Mouse (Mus musculus) megakaryocyte, embryonic 14.5 days (primary cell): ENCODE results near the gene Tal1.

Experiments used
- FLI1 ChIP-seq: IDR thresholded peaks from 2 replicates; pipeline ENCODE4 v1.6.1; 2012; ENCODE audit warnings: low read length, inconsistent platforms, mixed read lengths
- GATA1 ChIP-seq: IDR thresholded peaks from 3 replicates; pipeline ENCODE4 v1.6.1; 2012; ENCODE audit warnings: mixed read lengths, low read length, inconsistent platforms, borderline replicate concordance

DNA sequence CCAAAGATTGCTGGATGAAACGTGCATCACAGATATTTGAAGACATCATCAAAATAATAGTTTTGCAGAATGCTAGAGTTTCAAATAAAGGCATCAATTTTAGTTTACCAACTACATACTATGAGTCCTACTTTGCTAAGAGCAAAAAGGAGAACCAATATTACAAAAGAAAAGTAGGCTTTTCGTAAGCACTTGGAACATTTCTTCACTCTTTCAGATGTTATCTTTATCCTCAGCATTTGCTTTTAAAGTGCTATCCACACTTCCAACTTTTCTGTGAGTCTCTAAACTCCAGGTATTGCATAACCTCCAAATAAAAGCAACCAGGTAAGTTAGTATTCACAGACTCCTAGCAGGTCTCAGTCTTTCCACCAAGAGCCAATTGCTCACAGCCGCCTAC lies 63.4 kb downstream of the Tal1 start:
- no peak for TF ChIP-seq GATA1
- TF ChIP-seq FLI1 = no peak
